Mouse (Mus musculus) testis, adult 2 months (tissue): ENCODE results near the gene Abat.

Experiments
- CTCF ChIP-seq: fragments of 200-500 bp; IDR thresholded peaks from 2 replicates; pipeline ENCODE4 v1.5.1; 2012; ENCODE audit warnings: low read depth, mild to moderate bottlenecking, inconsistent platforms, low read length, moderate library complexity; ENCODE audit not compliant: control insufficient read depth, insufficient read depth, insufficient replicate concordance
- POLR2A ChIP-seq: fragments of 200-500 bp; IDR thresholded peaks from 2 replicates; pipeline ENCODE4 v1.6.1; 2012; ENCODE audit warnings: low read depth, mild to moderate bottlenecking, inconsistent platforms, low read length, moderate library complexity; ENCODE audit not compliant: control insufficient read depth

- TF ChIP-seq CTCF (no peak), POLR2A (no peak)
These were observed 9.0 kb upstream of the Abat start for GRCm38 (mm10) chr16:8504271-8504670.
